Mouse (Mus musculus): ENCODE measurements at regions not wholly inside any gene's neighbourhood (a gene's known extent, or its start where the extent isn't known, plus 50 kb on each side); places are given as distances from the start of the nearest gene placed in this dataset.
"Not testable (repeated sequence)": the region's sequence is repeated elsewhere in the genome, so short reads cannot be mapped to it uniquely, and the experiment has no call there.

GRCm38 (mm10) chr12:25513679-25514078 lies 416.7 kb upstream of the Id2 start:
- no peaks in the 10 kb centered on the region for H3K4me1 ChIP-seq (replicated peaks; ENCODE audit: low read depth, low read length)
- H3K27me3 ChIP-seq (ENCODE audit: insufficient read depth, low read length) = no peaks in the 10 kb centered on the region
- no peaks in the 10 kb centered on the region for H3K9me3 ChIP-seq (ENCODE audit: low read length)
- H3K4me3 ChIP-seq (replicated peaks; ENCODE audit: low read length) = no peak overlapping the region
- H3K36me3 ChIP-seq (ENCODE audit: insufficient read depth, low read length) = no peaks in the 10 kb centered on the region
- TF ChIP-seq POU5F1 (IDR thresholded peaks at IDR 0.05; ENCODE audit: borderline replicate concordance, low read length) (no peak), CTCF (conservative IDR thresholded peaks at IDR 0.05; ENCODE audit: low read length) (no peak), NANOG (IDR thresholded peaks at IDR 0.05; ENCODE audit: borderline replicate concordance, low read length) (no peak)

GRCm38 (mm10) chr12:25509666-25510065 lies 412.7 kb upstream of the Id2 start:
- H3K36me3 ChIP-seq (ENCODE audit: insufficient read depth, low read length) = no peaks in the 10 kb centered on the region
- no peaks in the 10 kb centered on the region for H3K4me1 ChIP-seq (replicated peaks; ENCODE audit: low read depth, low read length)
- H3K27me3 ChIP-seq (ENCODE audit: insufficient read depth, low read length) = no peaks in the 10 kb centered on the region
- TF ChIP-seq NANOG (IDR thresholded peaks at IDR 0.05; ENCODE audit: borderline replicate concordance, low read length) (no peak), CTCF (conservative IDR thresholded peaks at IDR 0.05; ENCODE audit: low read length) (no peak), POU5F1 (IDR thresholded peaks at IDR 0.05; ENCODE audit: borderline replicate concordance, low read length) (no peak)
- H3K9me3 ChIP-seq (ENCODE audit: low read length) = peaks cover 25% of the 10 kb centered on the region
- no peak overlapping the region for H3K4me3 ChIP-seq (replicated peaks; ENCODE audit: low read length)

GRCm38 (mm10) chr12:25493233-25493632 lies 396.3 kb upstream of the Id2 start:
- TF ChIP-seq NANOG (IDR thresholded peaks at IDR 0.05; ENCODE audit: borderline replicate concordance, low read length) = no peak
- no peaks in the 10 kb centered on the region for H3K4me1 ChIP-seq (replicated peaks; ENCODE audit: low read depth, low read length)
- no peaks in the 10 kb centered on the region for H3K36me3 ChIP-seq (ENCODE audit: insufficient read depth, low read length)
- H3K9me3 ChIP-seq (ENCODE audit: low read length) = no peaks in the 10 kb centered on the region
- H3K4me3 ChIP-seq (replicated peaks; ENCODE audit: low read length) = no peak overlapping the region
- no peaks in the 10 kb centered on the region for H3K27me3 ChIP-seq (ENCODE audit: insufficient read depth, low read length)

- H3K9me3 ChIP-seq (ENCODE audit: low read length) = no peaks in the 10 kb centered on the region
- TF ChIP-seq POU5F1 (IDR thresholded peaks at IDR 0.05; ENCODE audit: borderline replicate concordance, low read length) (no peak), CTCF (conservative IDR thresholded peaks at IDR 0.05; ENCODE audit: low read length) (no peak), NANOG (IDR thresholded peaks at IDR 0.05; ENCODE audit: borderline replicate concordance, low read length) (no peak)
- no peaks in the 10 kb centered on the region for H3K4me1 ChIP-seq (replicated peaks; ENCODE audit: low read depth, low read length)
- H3K27me3 ChIP-seq (ENCODE audit: insufficient read depth, low read length) = no peaks in the 10 kb centered on the region
- H3K4me3 ChIP-seq (replicated peaks; ENCODE audit: low read length) = no peak overlapping the region
- H3K36me3 ChIP-seq (ENCODE audit: insufficient read depth, low read length) = no peaks in the 10 kb centered on the region
These were observed 395.7 kb upstream of the Id2 start for GRCm38 (mm10) chr12:25492483-25493190.

- no peaks in the 10 kb centered on the region for H3K9me3 ChIP-seq (ENCODE audit: low read length)
These were observed 378.3 kb upstream of the Id2 start for GRCm38 (mm10) chr12:25475180-25475758.

GRCm38 (mm10) chr12:25469181-25469580 lies 372.2 kb upstream of the Id2 start:
- no peaks in the 10 kb centered on the region for H3K36me3 ChIP-seq (ENCODE audit: insufficient read depth, low read length)
- peaks cover 3% of the 10 kb centered on the region; the same call in 1 of the 2 replicates for H3K4me1 ChIP-seq (replicated peaks; ENCODE audit: low read depth, low read length)
- H3K27me3 ChIP-seq (ENCODE audit: insufficient read depth, low read length) = peaks cover 3% of the 10 kb centered on the region; the same call in 1 of the 2 replicates
- H3K4me3 ChIP-seq (replicated peaks; ENCODE audit: low read length) = no peak overlapping the region
- no peaks in the 10 kb centered on the region for H3K9me3 ChIP-seq (ENCODE audit: low read length)
- TF ChIP-seq NANOG (IDR thresholded peaks at IDR 0.05; ENCODE audit: borderline replicate concordance, low read length) = no peak

More at GRCm38 (mm10) chr12:25475180-25475758, 378.3 kb upstream of the Id2 start:
- Histone ChIP-seq H3K4me3 (replicated peaks; ENCODE audit: low read length) (peak overlapping the region; percentile 39), H3K27me3 (ENCODE audit: insufficient read depth, low read length) (no peaks in the 10 kb centered on the region), H3K4me1 (replicated peaks; ENCODE audit: low read depth, low read length) (peaks cover 14% of the 10 kb centered on the region), H3K36me3 (ENCODE audit: insufficient read depth, low read length) (no peaks in the 10 kb centered on the region)
- TF ChIP-seq NANOG (IDR thresholded peaks at IDR 0.05; ENCODE audit: borderline replicate concordance, low read length) = no peak
- no peak for TF ChIP-seq POU5F1 (IDR thresholded peaks at IDR 0.05; ENCODE audit: borderline replicate concordance, low read length)
- TF ChIP-seq CTCF (conservative IDR thresholded peaks at IDR 0.05; ENCODE audit: low read length) = no peak

- peaks cover 3% of the 10 kb centered on the region; the same call in 1 of the 2 replicates for H3K27me3 ChIP-seq (ENCODE audit: insufficient read depth, low read length)
- H3K4me1 ChIP-seq (replicated peaks; ENCODE audit: low read depth, low read length) = peaks cover 3% of the 10 kb centered on the region; the same call in 1 of the 2 replicates
- no peaks in the 10 kb centered on the region for H3K36me3 ChIP-seq (ENCODE audit: insufficient read depth, low read length)
- no peak for TF ChIP-seq NANOG (IDR thresholded peaks at IDR 0.05; ENCODE audit: borderline replicate concordance, low read length)
- TF ChIP-seq CTCF (conservative IDR thresholded peaks at IDR 0.05; ENCODE audit: low read length) = no peak
- no peak for TF ChIP-seq POU5F1 (IDR thresholded peaks at IDR 0.05; ENCODE audit: borderline replicate concordance, low read length)
- H3K9me3 ChIP-seq (ENCODE audit: low read length) = no peaks in the 10 kb centered on the region
- H3K4me3 ChIP-seq (replicated peaks; ENCODE audit: low read length) = no peak overlapping the region
These were observed 370.8 kb upstream of the Id2 start for GRCm38 (mm10) chr12:25467789-25468188.

- H3K9me3 ChIP-seq (ENCODE audit: low read length); H3K4me1 ChIP-seq (replicated peaks; ENCODE audit: low read depth, low read length); H3K36me3 ChIP-seq (ENCODE audit: insufficient read depth, low read length); H3K4me3 ChIP-seq (replicated peaks; ENCODE audit: low read length); H3K27me3 ChIP-seq (ENCODE audit: insufficient read depth, low read length): not testable (repeated sequence)
These were observed 365.8 kb upstream of the Id2 start for GRCm38 (mm10) chr12:25462690-25463089.
